Mouse (Mus musculus): ENCODE data around the gene Casp7.
"Not testable (repeated sequence)": the region's sequence is repeated elsewhere in the genome, so short reads cannot be mapped to it uniquely, and the experiment has no call there.

Gene Casp7

GRCm38 (mm10) chr19:56385546-56385945 lies 11.4 kb upstream of the Casp7 start:
- DNase-seq (ENCODE audit: low spot score): no peak

- no peak for DNase-seq (ENCODE audit: low spot score)
Observed at GRCm38 (mm10) chr19:56386095-56386494, 10.8 kb upstream of the Casp7 start.

GRCm38 (mm10) chr19:56387726-56388302 lies 9.1 kb upstream of the Casp7 start:
- DNase-seq (ENCODE audit: low spot score): no peak

GRCm38 (mm10) chr19:56389176-56389575 lies 7.8 kb upstream of the Casp7 start:
- no peak for DNase-seq (ENCODE audit: low spot score)

- DNase-seq (ENCODE audit: low spot score): no peak
Observed at GRCm38 (mm10) chr19:56389879-56390278, 7.0 kb upstream of the Casp7 start, which contains the start of gene Nrap. Gene Nrap (minus strand): TSS chr19:56390037.

- no peak for DNase-seq (ENCODE audit: low spot score)
Observed at GRCm38 (mm10) chr19:56391307-56392046, 5.5 kb upstream of the Casp7 start.

GRCm38 (mm10) chr19:56393311-56393866 lies 3.5 kb upstream of the Casp7 start:
- no peak for DNase-seq (ENCODE audit: low spot score)

- DNase-seq (ENCODE audit: low spot score): no peak
Observed at GRCm38 (mm10) chr19:56395183-56395935, 1.6 kb upstream of the Casp7 start.

- DNase-seq (ENCODE audit: low spot score): no peak
Observed at GRCm38 (mm10) chr19:56396227-56396626, 702 bp upstream of the Casp7 start.

GRCm38 (mm10) chr19:56397663-56398527 lies 966 bp downstream of the Casp7 start:
- DNase-seq (ENCODE audit: low spot score): no peak

- DNase-seq (ENCODE audit: low spot score): no peak
Observed at GRCm38 (mm10) chr19:56398528-56398795, 1.5 kb downstream of the Casp7 start.

GRCm38 (mm10) chr19:56400200-56400599 lies 3.3 kb downstream of the Casp7 start:
- no peak for DNase-seq (ENCODE audit: low spot score)

GRCm38 (mm10) chr19:56401864-56402263 lies 4.9 kb downstream of the Casp7 start:
- DNase-seq (ENCODE audit: low spot score): no peak

GRCm38 (mm10) chr19:56405824-56406223 lies 8.9 kb downstream of the Casp7 start:
- DNase-seq (ENCODE audit: low spot score): no peak

GRCm38 (mm10) chr19:56406581-56406980 lies 9.7 kb downstream of the Casp7 start:
- DNase-seq (ENCODE audit: low spot score): no peak

- DNase-seq (ENCODE audit: low spot score): not testable (repeated sequence)
Observed at GRCm38 (mm10) chr19:56409884-56410283, 13.0 kb downstream of the Casp7 start.

- no peak for DNase-seq (ENCODE audit: low spot score)
Observed at GRCm38 (mm10) chr19:56418404-56418803, 21.5 kb downstream of the Casp7 start.

GRCm38 (mm10) chr19:56419452-56419851 lies 22.5 kb downstream of the Casp7 start:
- DNase-seq (ENCODE audit: low spot score): no peak

- DNase-seq (ENCODE audit: low spot score): no peak
Observed at GRCm38 (mm10) chr19:56420345-56420744, 23.4 kb downstream of the Casp7 start.

- peak; percentile 97 for DNase-seq (ENCODE audit: low spot score)
Observed at GRCm38 (mm10) chr19:56422476-56423338, 25.8 kb downstream of the Casp7 start.

GRCm38 (mm10) chr19:56423370-56423769 lies 26.4 kb downstream of the Casp7 start:
- DNase-seq (ENCODE audit: low spot score): no peak

Measured in layer of hippocampus, adult 9-10 months (tissue).